11 mouse cellular contexts compared by ENCODE assay signal in the genomic region with DNA sequence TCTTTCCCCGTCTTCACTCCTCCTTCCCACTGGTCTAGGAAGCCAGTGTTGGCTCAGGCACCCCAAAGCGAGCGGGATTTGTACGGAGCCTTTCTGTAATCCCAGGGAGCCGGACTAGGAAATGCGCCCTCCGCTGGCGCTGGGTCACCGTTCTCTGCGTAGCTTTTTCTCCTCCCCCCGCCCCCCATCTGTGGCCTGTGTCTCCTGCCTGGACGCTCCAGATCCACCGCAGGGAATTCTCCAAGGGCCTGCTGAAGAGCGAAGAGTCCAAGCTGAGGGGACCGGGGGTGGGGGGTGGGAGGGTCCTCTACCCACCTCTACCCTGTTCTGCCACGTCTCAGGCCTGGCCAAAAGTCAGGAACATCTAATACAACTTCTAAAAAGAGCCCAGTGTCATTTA. TPM values are rescaled to one million over a fixed set of nuclear protein-coding genes. Genes with fewer than 3 reads are reported as not detected.
A peak's percentile ranks its signal among the peaks of the same experiment; 100 is the strongest.
DNase-seq lines count a peak whose midpoint lies in the region; ATAC-seq and TF ChIP-seq lines count a peak whose summit lies in the region.
"Had no signal": no experiment of that assay in that cellular context is flagged by ENCODE, and none has a peak within 500 bp of the region (broad histone marks: within the 10 kb centered on the region; RNA-seq: fewer than 3 reads in every experiment).

No protein-coding gene starts in this region.

- no peaks in the 10 kb centered on the region for H3K9me3 ChIP-seq in liver, postnatal 0 days (ENCODE audit: low read length)
- H3K9me3 ChIP-seq in hindbrain, embryonic 13.5 days = no peaks in the 10 kb centered on the region
- 0 out of 2 replicates have a peak, but pooled peaks cover 2% of the 10 kb centered on the region for H3K9me3 ChIP-seq in kidney, embryonic 14.5 days (ENCODE audit: control insufficient read depth, low read length)
- H3K9me3 ChIP-seq in neural tube, embryonic 13.5 days = no peaks in the 10 kb centered on the region

- no peak overlapping the region for H3K4me3 ChIP-seq in liver, postnatal 0 days (ENCODE audit: low read depth, low read length)
- no peak overlapping the region for H3K4me3 ChIP-seq in hindbrain, embryonic 13.5 days
- peak overlapping the region; percentile 38; the same call in 1 of the 2 replicates for H3K4me3 ChIP-seq in kidney, embryonic 14.5 days (ENCODE audit: low read length)
- H3K4me3 ChIP-seq in neural tube, embryonic 13.5 days = no peak overlapping the region
- H3K4me3 ChIP-seq: forebrain, embryonic 13.5 days had no signal

- TF ChIP-seq CTCF in liver, postnatal 0 days (IDR thresholded peaks at IDR 0.05; ENCODE audit: low read depth) = 0 out of 2 replicates have a peak, but pooled peaks have one; percentile 13

- DNase-seq in liver, postnatal 0 days = no peak
- no peak for DNase-seq in liver
- no peak for DNase-seq in adrenal gland, postnatal 10 days
- no peak for DNase-seq in thymus, postnatal 4 days
- DNase-seq: thymus, postnatal 14 days had no signal

- peaks cover 5% of the 10 kb centered on the region for H3K4me1 ChIP-seq in liver, postnatal 0 days (ENCODE audit: insufficient read depth)
- H3K4me1 ChIP-seq in hindbrain, embryonic 13.5 days (replicated peaks) = peaks cover 28% of the 10 kb centered on the region
- H3K4me1 ChIP-seq in kidney, embryonic 14.5 days (ENCODE audit: control insufficient read depth, insufficient read depth, low read length) = peaks cover 27% of the 10 kb centered on the region
- H3K4me1 ChIP-seq in neural tube, embryonic 13.5 days (replicated peaks) = peaks cover 42% of the 10 kb centered on the region

- ATAC-seq in liver, postnatal 0 days = no peak
- no peak for ATAC-seq in hindbrain, embryonic 13.5 days (ENCODE audit: low FRiP score)
- ATAC-seq in kidney, embryonic 14.5 days (ENCODE audit: low FRiP score, low TSS enrichment) = peak; percentile 26
- ATAC-seq in neural tube, embryonic 13.5 days (ENCODE audit: low read depth) = no peak
- ATAC-seq: forebrain, embryonic 13.5 days had no signal

- no peaks in the 10 kb centered on the region for H3K36me3 ChIP-seq in liver, postnatal 0 days (replicated peaks; ENCODE audit: insufficient read depth, low read length)
- H3K36me3 ChIP-seq in hindbrain, embryonic 13.5 days = no peaks in the 10 kb centered on the region
- H3K36me3 ChIP-seq in kidney, embryonic 14.5 days (ENCODE audit: control insufficient read depth, insufficient read depth, low read length) = no peaks in the 10 kb centered on the region
- H3K36me3 ChIP-seq in neural tube, embryonic 13.5 days = no peaks in the 10 kb centered on the region

- peaks cover 94% of the 10 kb centered on the region for H3K27me3 ChIP-seq in liver, postnatal 0 days (ENCODE audit: insufficient read depth, low read length)
- peaks cover 100% of the 10 kb centered on the region for H3K27me3 ChIP-seq in hindbrain, embryonic 13.5 days
- H3K27me3 ChIP-seq in kidney, embryonic 14.5 days (ENCODE audit: control insufficient read depth, insufficient read depth, low read length) = peaks cover 53% of the 10 kb centered on the region
- H3K27me3 ChIP-seq in neural tube, embryonic 13.5 days = peaks cover 100% of the 10 kb centered on the region

- H3K9ac ChIP-seq in liver, postnatal 0 days (replicated peaks) = no peak overlapping the region
- 0 out of 2 replicates have a peak overlapping the region, but pooled peaks have one; percentile 29 for H3K9ac ChIP-seq in hindbrain, embryonic 13.5 days
- peak overlapping the region; percentile 63; the same call in 1 of the 2 replicates for H3K9ac ChIP-seq in kidney, embryonic 14.5 days (ENCODE audit: low read depth, low read length)
- H3K9ac ChIP-seq in neural tube, embryonic 13.5 days = no peak overlapping the region
- H3K9ac ChIP-seq: forebrain, embryonic 13.5 days had no signal

- no peak for TF ChIP-seq EP300 in liver, postnatal 0 days (IDR thresholded peaks at IDR 0.05; ENCODE audit: low read depth)

- WGBS in liver, postnatal 0 days (ENCODE audit: insufficient replicate concordance) = 4% methylated on average over 16 of the region's 16 CpGs
- WGBS in hindbrain, embryonic 13.5 days = under 1% methylated on average over 16 of the region's 16 CpGs
- 4% methylated on average over 16 of the region's 16 CpGs for WGBS in kidney, embryonic 14.5 days
- 2% methylated on average over 16 of the region's 16 CpGs for WGBS in neural tube, embryonic 13.5 days

- no peak overlapping the region for H3K27ac ChIP-seq in liver, postnatal 0 days (ENCODE audit: low read depth)
- no peak overlapping the region for H3K27ac ChIP-seq in hindbrain, embryonic 13.5 days
- peak overlapping the region; percentile 98 for H3K27ac ChIP-seq in kidney, embryonic 14.5 days (ENCODE audit: low read depth, low read length)
- peak overlapping the region; percentile 79 for H3K27ac ChIP-seq in neural tube, embryonic 13.5 days (replicated peaks)
- H3K27ac ChIP-seq: forebrain, embryonic 13.5 days had no signal

- H3K4me2 ChIP-seq in liver, postnatal 0 days (ENCODE audit: low read depth, low read length) = no peak overlapping the region
- peak overlapping the region; percentile 29; the same call in 1 of the 2 replicates for H3K4me2 ChIP-seq in hindbrain, embryonic 13.5 days
- H3K4me2 ChIP-seq in kidney, embryonic 14.5 days (replicated peaks; ENCODE audit: low read depth, low read length) = peak overlapping the region; percentile 62
- H3K4me2 ChIP-seq in neural tube, embryonic 13.5 days = peak overlapping the region; percentile 29

RNA-seq across cellular contexts. Expression of gene Pax2, which starts 15.5 kb away (rescaled TPM):
- polyA plus RNA-seq in liver, postnatal 0 days (2015; fragmentation: Nextera tagmentation; extraction: Ambion mirVana) = not detected in 2 replicates
- polyA plus RNA-seq in hindbrain, embryonic 13.5 days (2015; fragmentation: Nextera tagmentation; extraction: Ambion mirVana) = 17.1 and 17.2 TPM in 2 replicates
- 43.3 and 55.9 TPM in 2 replicates for polyA plus RNA-seq in kidney, embryonic 14.5 days (2014; fragmentation: Nextera tagmentation; extraction: Ambion mirVana)
- polyA plus RNA-seq in neural tube, embryonic 13.5 days (2015; fragmentation: Nextera tagmentation; extraction: Ambion mirVana) = 25.2 and 28.2 TPM in 2 replicates
- not detected for total RNA-seq in adrenal gland, postnatal 10 days (2021)
- polyA plus RNA-seq: heart, embryonic 16.5 days; lung, embryonic 16.5 days had no signal

Comparison
In these comparisons a context has a peak if more than half of its experiments do, and no peak if none do; other contexts are left out.
1. H3K27ac ChIP-seq: peak in kidney, embryonic 14.5 days (single experiment) and neural tube, embryonic 13.5 days (single experiment); none in liver, postnatal 0 days (single experiment) and hindbrain, embryonic 13.5 days (single experiment).
2. H3K9ac ChIP-seq: peak in hindbrain, embryonic 13.5 days (single experiment) and kidney, embryonic 14.5 days (single experiment); none in liver, postnatal 0 days (single experiment) and neural tube, embryonic 13.5 days (single experiment).
3. RNA of gene Pax2, which starts 15.5 kb away (polyA plus RNA-seq): 43.3 to 55.9 TPM in kidney, embryonic 14.5 days, 25.2 to 28.2 TPM in neural tube, embryonic 13.5 days and 17.1 to 17.2 TPM in hindbrain, embryonic 13.5 days; not detected in liver, postnatal 0 days; every median in the first group is over 10 times any median in the second.